Mouse (Mus musculus): ENCODE results near the gene Cdc34b.

DNA sequence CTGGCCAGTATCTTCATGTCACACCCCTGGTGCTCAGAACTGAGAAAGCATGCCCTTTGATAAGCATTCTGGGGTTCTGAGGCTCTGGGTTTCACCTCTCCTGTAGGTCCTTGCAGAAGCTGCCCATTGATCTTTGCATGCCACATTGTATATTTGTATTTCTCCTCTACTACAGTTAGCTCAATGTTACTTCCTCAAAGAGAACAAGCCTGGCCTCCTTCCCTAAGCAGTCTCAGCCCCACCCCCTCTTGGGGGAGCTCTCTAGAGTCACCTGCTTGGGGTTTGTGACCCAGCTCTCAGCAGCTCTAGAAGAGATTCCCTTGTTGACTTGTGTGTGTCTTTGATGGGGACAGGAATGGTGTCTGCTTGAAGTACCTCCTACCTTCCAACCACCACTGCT lies 50.1 kb downstream of the Cdc34b start:
- no peak for TF ChIP-seq CTCF (IDR thresholded peaks at IDR 0.05; ENCODE audit: control insufficient read depth, insufficient read depth, low read length)
- TF ChIP-seq POLR2A (IDR thresholded peaks at IDR 0.05; ENCODE audit: borderline replicate concordance, control insufficient read depth, low read depth, low read length): no peak

Data from bone marrow, adult 2 months (tissue).